Mouse (Mus musculus) kidney, postnatal 25 days (tissue): ENCODE measurements around the gene Svbp.

Experiments
- DNase-seq, 2 experiments: peaks; one replicate each; pipeline ENCODE4 v3.0.0; 2021; ENCODE audit warnings: mixed read lengths in 2 of 2

Gene Svbp

DNA sequence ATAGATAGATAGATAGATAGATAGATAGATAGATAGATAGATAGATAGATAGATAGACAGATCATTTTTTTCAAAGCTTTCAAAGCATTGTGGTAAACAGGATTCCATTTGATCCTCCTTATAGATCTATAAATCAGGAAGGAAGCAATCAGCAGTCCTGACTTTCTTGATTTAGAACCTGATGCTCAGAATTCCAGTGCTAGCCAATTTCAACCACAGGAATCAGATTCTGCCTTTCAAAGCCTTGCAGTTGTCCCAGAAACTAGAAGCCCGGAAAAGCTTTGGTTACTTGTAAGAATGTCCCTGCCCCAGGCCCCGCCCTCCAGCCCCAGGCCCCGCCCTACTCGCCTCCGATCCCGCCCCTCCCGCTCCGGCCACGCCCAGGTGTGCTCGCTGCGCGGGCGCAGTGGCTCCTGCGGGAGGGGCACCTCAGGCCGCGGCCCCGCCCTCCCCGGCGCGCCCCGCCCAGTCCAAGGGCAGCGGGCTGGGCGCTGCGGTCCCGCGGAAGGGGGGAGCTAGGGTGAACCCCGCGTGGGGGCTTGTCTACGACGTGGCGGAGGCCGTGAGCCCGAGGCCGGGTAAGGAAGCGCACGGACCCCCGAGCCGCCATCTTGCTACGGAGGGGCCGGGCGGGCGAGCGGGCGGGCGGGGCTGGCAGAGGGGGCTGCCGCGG, at the start of gene Svbp:
TSS of gene Svbp (plus strand) at position 398 of the 673 bp plus-strand sequence.
- peak; percentile 92 to 93 for DNase-seq

GRCm38 (mm10) chr4:119146816-119147215, 48.3 kb upstream of the Svbp start:
- no peak for DNase-seq

DNA sequence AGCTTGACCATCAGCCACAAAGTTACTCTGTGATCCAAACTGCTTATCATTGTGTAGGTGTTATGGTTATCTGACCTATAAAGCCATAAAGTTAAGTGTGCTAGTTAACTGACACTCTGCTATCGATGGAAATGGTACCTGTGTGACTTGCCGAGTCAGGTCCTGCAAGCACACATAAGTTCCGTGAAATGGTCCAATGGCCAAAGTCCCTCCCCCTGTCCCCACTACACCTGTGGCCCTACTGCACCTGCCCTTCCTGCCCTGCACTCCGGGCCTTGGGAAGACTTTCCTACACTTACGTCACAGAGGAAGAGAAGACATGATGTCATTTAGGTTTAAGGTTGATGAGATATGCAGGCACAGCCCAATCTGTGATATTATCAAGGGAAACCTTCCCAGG, 47.8 kb upstream of the Svbp start:
- DNase-seq: no peak

DNA sequence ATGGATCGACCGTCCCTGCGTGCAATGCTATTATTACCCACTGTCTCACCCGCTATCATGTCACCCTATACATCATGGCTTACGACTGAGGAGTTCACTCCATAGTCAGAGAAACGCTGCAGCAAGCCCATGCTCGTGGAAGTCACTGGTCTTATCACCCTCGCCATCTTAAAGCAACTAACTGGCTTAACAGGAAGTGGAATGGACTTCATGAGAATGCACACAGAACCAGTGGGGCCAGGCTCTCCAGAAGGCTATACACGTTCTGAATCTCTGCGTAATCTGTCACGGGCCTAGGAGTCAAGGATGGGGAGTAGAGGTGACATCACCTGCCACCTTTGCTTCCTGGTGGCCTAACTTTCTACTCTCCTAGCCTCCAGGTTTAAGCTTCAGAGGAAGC, 46.4 kb upstream of the Svbp start:
- DNase-seq: no peak

DNA sequence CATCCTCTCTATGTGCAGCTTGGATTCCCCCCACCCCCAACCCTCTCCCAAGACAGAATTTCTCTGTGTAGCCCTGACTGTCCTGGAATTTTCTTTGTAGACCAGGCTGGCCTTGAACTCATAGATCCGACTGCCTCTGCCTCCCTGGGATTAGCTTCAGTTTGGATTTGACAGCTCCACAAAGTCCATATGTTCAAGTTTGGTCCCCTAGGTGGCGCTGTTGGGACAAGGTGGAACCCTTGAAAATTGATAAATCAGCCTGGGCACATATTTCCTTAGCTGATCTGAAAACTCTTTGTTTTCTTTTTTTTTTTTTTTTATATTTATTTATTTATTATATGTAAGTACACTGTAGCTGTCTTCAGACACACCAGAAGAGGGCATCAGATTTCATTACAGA, 37.9 kb upstream of the Svbp start:
- peak; percentile 68 to 90 for DNase-seq

GRCm38 (mm10) chr4:119157891-119158290, 37.2 kb upstream of the Svbp start:
- DNase-seq: no peak

DNA sequence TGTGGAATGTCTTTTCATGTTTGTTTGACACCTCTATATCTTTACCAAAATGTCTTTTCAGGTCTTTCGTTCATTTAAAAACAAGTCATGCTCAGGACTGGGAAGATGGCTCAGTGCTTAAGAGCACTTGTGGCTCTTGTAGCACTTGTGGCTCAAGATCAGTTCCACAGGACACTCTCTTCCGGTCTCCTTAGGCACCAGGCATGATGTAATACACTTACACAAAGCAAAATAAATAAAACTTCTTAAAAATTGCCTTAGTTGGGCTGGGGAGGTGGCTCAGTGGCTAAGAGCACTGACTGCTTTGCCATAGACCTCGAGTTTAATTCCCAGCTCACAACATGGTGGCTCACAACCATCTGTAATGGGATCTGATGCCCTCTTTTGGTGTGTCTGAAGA, 33.7 kb upstream of the Svbp start:
- no peak for DNase-seq

- no peak for DNase-seq
Observed at GRCm38 (mm10) chr4:119162990-119163389, 32.1 kb upstream of the Svbp start.

GRCm38 (mm10) chr4:119165916-119166315, 29.2 kb upstream of the Svbp start:
- no peak for DNase-seq

DNA sequence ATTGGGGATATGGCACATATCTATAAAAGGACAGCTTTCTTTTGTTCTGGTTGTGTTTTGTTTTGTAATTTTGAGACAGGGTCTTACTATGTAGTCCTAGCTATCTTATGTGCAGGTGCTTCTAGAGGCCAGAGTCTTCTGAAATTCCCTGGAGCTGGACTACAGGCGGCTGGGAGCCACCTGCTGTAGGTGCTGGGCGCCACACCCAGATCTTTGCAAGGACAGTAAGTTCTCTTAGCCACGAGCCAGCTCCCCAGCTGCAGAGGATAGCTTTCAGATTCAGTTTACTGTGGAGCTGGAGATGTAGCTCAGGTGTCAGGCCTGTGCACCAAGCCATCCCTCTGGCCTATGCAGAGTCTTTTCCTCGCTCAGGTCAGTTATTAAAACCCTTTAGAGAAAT, 28.0 kb upstream of the Svbp start:
- DNase-seq: no peak

DNA sequence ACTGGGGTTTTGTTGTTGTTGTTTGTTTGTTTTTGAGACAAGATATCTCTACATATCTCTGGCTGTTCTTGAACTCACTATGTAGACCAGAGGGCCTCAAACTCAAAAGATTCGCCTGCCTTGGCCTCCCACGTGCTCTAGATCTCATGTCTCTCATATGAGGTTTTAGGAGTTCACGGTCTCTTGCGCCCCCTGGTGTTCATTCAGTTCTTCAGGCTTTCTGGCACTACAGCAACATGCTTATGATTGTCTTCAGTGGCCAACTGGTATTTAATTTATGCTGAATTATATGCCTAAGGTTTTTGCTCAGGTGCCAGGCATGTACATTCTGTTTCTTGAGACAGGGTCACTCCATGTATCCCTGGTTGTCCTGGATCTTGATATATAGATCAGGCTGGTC, 27.4 kb upstream of the Svbp start:
- peak; percentile 85 to 93 for DNase-seq

- DNase-seq: no peak
Observed at GRCm38 (mm10) chr4:119172919-119173650, 22.0 kb upstream of the Svbp start.

DNA sequence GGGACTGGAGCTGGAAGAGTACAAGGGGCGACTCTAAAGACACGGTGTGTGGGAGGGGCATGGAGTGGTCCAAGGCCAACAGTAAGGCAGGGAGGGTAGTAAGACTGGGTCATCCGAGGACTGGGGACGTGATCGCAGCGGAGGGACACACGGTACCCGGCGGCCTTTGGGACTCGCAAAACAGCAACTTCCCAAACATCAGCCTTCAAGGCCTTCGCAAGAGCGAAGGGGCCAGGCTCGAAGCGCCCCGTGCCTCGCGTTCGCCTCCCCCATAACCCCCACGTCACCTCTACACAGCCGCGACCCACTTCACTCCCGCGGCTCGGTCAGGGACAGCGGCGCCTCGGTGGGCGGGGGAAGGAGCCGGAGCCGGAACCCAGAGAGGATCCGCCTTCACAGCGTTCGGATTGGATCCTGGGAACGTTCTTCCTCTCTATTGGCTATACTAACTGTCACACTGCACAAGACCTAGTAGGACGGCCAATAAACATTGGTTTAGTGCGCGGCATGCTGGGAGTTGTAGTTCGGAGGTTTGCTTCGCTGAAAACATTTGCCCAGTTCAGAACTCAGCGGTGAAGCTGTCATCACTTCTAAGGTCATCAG, 21.2 kb upstream of the Svbp start, which contains the start of gene Zfp691:
TSS of gene Zfp691 (minus strand) at position 345 of the 603 bp plus-strand sequence.
- DNase-seq: peak; percentile 96 to 97

DNA sequence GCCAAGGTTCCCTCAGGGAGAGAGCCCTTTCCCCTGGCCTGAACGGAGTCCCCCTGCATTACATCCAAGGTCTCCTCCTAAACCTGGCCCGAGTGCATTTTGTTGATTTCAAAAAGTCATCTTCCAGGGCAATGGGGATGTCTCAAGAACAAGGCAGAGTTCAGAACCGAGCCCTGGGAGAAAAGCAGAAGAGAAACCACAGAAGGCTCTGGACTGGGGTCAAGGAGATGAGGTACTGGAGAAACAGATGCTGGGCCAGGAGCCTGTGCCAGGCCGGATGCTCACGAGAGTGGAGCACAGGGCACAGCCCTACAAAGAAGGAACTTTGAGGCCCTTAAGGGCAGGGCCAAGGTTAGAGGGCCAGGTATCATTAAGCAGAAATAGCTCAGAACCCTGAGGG, 17.4 kb upstream of the Svbp start:
- no peak for DNase-seq

- peak; percentile 38 to 64 for DNase-seq
Observed at GRCm38 (mm10) chr4:119178331-119178730, 16.8 kb upstream of the Svbp start.

DNA sequence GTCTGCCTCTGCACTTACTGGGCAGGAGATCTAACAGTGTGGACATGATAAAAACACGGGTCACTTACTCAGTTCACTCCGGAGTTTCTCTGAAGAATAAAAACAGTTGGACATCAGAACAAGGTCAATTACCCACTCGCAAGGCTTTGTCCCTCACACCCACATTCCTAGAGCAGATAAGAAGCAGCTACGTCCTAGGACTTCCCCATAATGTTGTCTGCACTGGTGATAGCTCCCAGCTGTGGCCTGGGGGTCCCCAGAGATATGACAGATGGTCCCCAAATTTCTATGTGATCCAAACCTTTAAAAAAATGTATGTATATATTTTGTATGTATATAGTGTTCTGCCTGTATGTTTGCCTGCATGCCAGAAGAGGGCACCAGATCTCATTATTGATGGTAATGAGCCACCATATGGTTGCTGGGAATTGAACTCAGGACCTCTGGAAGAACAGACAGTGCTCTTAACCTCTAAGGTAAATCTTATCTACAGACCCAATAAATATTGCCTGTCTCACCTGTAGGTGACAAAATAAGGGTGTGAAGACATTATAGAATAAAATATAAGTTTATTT, 14.9 kb upstream of the Svbp start:
- no peak for DNase-seq

DNA sequence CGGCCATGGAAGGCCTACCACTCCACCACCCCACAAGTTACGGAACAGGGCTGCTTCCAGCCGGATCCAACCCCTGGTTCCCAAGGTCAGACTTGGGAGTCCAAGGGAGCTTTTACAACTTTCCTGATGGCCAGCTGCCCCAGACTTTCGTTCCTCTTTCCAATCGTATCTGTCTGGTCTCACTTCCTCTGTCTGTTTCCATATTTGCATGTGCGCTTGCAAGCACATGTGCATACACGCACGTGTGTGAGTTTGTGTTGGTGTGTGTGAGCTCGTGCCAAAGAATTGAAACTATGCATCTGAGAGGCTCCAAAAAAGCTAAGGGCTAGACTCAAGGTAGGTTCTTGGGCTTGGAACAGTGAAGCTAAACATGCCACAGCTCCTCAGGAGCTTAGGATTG, 13.7 kb upstream of the Svbp start:
- no peak for DNase-seq

- DNase-seq: no peak
Observed at GRCm38 (mm10) chr4:119183525-119183924, 11.6 kb upstream of the Svbp start.

- DNase-seq: no peak
Observed at GRCm38 (mm10) chr4:119185771-119186170, 9.3 kb upstream of the Svbp start.

GRCm38 (mm10) chr4:119188060-119188785, 6.9 kb upstream of the Svbp start:
- DNase-seq: no peak

- no peak for DNase-seq
Observed at GRCm38 (mm10) chr4:119189392-119189791, 5.7 kb upstream of the Svbp start.

- DNase-seq: no peak
Observed at GRCm38 (mm10) chr4:119189864-119190263, 5.2 kb upstream of the Svbp start, which contains the start of gene Ermap. Ermap (minus strand) TSS chr4:119190011.

DNA sequence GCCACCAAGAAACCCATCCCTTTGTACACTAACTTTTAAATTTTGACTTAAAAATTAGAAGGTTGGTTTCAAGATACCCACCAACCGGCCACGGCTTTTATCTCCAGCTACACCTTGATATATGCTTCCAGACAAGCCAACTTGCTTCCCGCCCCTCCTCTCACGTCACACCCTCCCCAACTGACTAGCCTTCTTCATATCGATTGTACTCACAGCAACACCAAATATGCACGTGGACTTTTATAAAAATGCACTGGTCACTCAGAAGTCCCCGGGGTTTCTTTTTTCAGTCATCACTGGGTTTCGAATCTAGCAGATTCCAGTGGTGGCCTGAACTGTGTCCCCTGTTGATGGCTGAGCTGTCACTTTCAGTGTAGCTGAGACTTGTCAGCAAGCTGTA, 4.5 kb upstream of the Svbp start:
- no peak for DNase-seq
